ENCODE assay signal across 11 mouse cellular contexts in the genomic region with DNA sequence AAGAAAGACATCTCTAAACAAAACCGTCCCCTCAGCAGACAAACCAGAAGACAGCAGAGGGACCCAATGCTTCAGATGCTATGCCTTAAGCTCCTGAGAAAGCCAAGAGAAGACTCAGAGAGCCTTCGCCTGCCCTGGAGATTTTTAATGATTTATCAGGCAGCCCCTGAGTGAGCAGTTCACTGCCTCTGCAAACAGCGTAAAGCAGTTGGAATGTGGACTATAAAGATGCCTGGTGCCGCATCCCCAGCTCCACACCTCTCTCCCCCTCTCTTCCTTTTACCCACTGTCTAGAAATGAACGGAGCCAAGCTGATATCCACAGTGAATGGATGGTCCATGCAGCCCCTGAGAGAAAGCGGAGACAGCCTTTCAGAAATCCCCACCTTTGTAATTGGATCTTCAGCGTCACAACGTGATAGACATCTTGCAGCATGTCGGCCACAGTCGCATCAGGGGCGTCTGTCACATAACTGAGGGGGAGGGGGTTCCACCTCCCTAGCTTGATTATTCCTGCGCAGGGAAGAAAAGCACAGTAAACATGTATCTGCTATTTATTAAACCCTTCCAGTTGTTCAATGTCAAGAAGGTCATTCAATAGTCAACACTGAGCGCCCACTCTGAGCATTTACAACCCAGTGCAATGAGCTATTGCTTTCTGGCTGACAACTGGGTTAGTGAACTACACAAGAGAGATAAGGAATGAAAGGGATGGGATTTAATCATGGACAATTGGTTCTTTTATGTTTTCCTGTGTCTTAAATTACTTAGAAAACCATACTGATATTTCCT.
A peak's percentile ranks its signal among the peaks of the same experiment; 100 is the strongest.
DNase-seq lines count a peak whose midpoint lies in the region; ATAC-seq lines count a peak whose summit lies in the region.
"Had no signal": no experiment of that assay in that cellular context is flagged by ENCODE, and none has a peak within 500 bp of the region (broad histone marks: within the 10 kb centered on the region; RNA-seq: fewer than 3 reads in every experiment).

No protein-coding gene starts in this region.

- no peaks in the 10 kb centered on the region for H3K27me3 ChIP-seq in hindbrain, embryonic 10.5 days (ENCODE audit: insufficient read depth, poor library complexity, severe bottlenecking)
- no peaks in the 10 kb centered on the region for H3K27me3 ChIP-seq in hindbrain, embryonic 12.5 days
- no peaks in the 10 kb centered on the region for H3K27me3 ChIP-seq in forebrain, embryonic 16.5 days (replicated peaks; ENCODE audit: control insufficient read depth, insufficient read depth, low read length)
- no peaks in the 10 kb centered on the region for H3K27me3 ChIP-seq in kidney, embryonic 15.5 days
- no peaks in the 10 kb centered on the region for H3K27me3 ChIP-seq in neural tube, embryonic 12.5 days (replicated peaks)

- H3K27ac ChIP-seq in hindbrain, embryonic 10.5 days, result peak overlapping the region; percentile 53; the same call in 1 of the 2 replicates
- no peak overlapping the region for H3K27ac ChIP-seq in hindbrain, embryonic 12.5 days
- H3K27ac ChIP-seq in forebrain, embryonic 16.5 days (ENCODE audit: low read length), result peak overlapping the region; percentile 66
- 0 out of 2 replicates have a peak overlapping the region, but pooled peaks have one; percentile 55 for H3K27ac ChIP-seq in kidney, embryonic 15.5 days
- H3K27ac ChIP-seq in neural tube, embryonic 12.5 days, result no peak overlapping the region

- H3K4me1 ChIP-seq in hindbrain, embryonic 10.5 days (replicated peaks), result peaks cover 7% of the 10 kb centered on the region; the same call in 1 of the 2 replicates
- no peaks in the 10 kb centered on the region for H3K4me1 ChIP-seq in hindbrain, embryonic 12.5 days
- H3K4me1 ChIP-seq in forebrain, embryonic 16.5 days (replicated peaks; ENCODE audit: control insufficient read depth, insufficient read depth, low read length), result peaks cover 32% of the 10 kb centered on the region
- peaks cover 12% of the 10 kb centered on the region; the same call in 1 of the 2 replicates for H3K4me1 ChIP-seq in kidney, embryonic 15.5 days
- no peaks in the 10 kb centered on the region for H3K4me1 ChIP-seq in neural tube, embryonic 12.5 days

- no peak for DNase-seq in hindbrain, embryonic 10.5 days (ENCODE audit: low spot score)
- no peak for DNase-seq in lung, postnatal 14 days
- no peak for DNase-seq in ovary, postnatal 36 days (ENCODE audit: low spot score)
- no peak for DNase-seq in liver
- DNase-seq: cerebellum, postnatal 25 days; lung, postnatal 36 days had no signal

- H3K36me3 ChIP-seq in hindbrain, embryonic 10.5 days, result peaks cover 18% of the 10 kb centered on the region; the same call in 1 of the 2 replicates
- no peaks in the 10 kb centered on the region for H3K36me3 ChIP-seq in hindbrain, embryonic 12.5 days
- H3K36me3 ChIP-seq in forebrain, embryonic 16.5 days (ENCODE audit: control insufficient read depth, insufficient read depth), result no peaks in the 10 kb centered on the region
- no peaks in the 10 kb centered on the region for H3K36me3 ChIP-seq in kidney, embryonic 15.5 days
- no peaks in the 10 kb centered on the region for H3K36me3 ChIP-seq in neural tube, embryonic 12.5 days

- no peak for ATAC-seq in hindbrain, embryonic 12.5 days (ENCODE audit: low FRiP score)
- peak; percentile 47 for ATAC-seq in forebrain, embryonic 16.5 days
- peak; percentile 86 for ATAC-seq in kidney, embryonic 15.5 days (replicated peaks; ENCODE audit: low FRiP score)
- ATAC-seq in neural tube, embryonic 12.5 days (ENCODE audit: low FRiP score, low read depth), result peak; percentile 44; the same call in 1 of the 2 replicates

- no peak overlapping the region for H3K9ac ChIP-seq in hindbrain, embryonic 12.5 days
- H3K9ac ChIP-seq in forebrain, embryonic 16.5 days (replicated peaks; ENCODE audit: low read depth, low read length), result peak overlapping the region; percentile 22; the same call in 1 of the 2 replicates
- H3K9ac ChIP-seq in kidney, embryonic 15.5 days, result no peak overlapping the region
- no peak overlapping the region for H3K9ac ChIP-seq in neural tube, embryonic 12.5 days

- no peak overlapping the region for H3K4me2 ChIP-seq in hindbrain, embryonic 12.5 days (replicated peaks)
- H3K4me2 ChIP-seq in forebrain, embryonic 16.5 days (ENCODE audit: low read length), result peak overlapping the region; percentile 19; the same call in 1 of the 2 replicates
- peak overlapping the region; percentile 30 for H3K4me2 ChIP-seq in kidney, embryonic 15.5 days
- peak overlapping the region; percentile 40 for H3K4me2 ChIP-seq in neural tube, embryonic 12.5 days (replicated peaks)
- H3K4me2 ChIP-seq: liver, embryonic 11.5 days had no signal

- H3K4me3 ChIP-seq in hindbrain, embryonic 10.5 days, result no peak overlapping the region
- H3K4me3 ChIP-seq in hindbrain, embryonic 12.5 days, result no peak overlapping the region
- no peak overlapping the region for H3K4me3 ChIP-seq in forebrain, embryonic 16.5 days (replicated peaks; ENCODE audit: low read length)
- 0 out of 2 replicates have a peak overlapping the region, but pooled peaks have one; percentile 0 for H3K4me3 ChIP-seq in kidney, embryonic 15.5 days (replicated peaks)
- no peak overlapping the region for H3K4me3 ChIP-seq in neural tube, embryonic 12.5 days

- 65% methylated on average over 13 of the region's 13 CpGs for WGBS in hindbrain, embryonic 10.5 days
- WGBS in hindbrain, embryonic 12.5 days, result 49% methylated on average over 13 of the region's 13 CpGs
- 51% methylated on average over 13 of the region's 13 CpGs for WGBS in forebrain, embryonic 16.5 days
- 28% methylated on average over 13 of the region's 13 CpGs for WGBS in kidney, embryonic 15.5 days
- WGBS in neural tube, embryonic 12.5 days, result 26% methylated on average over 13 of the region's 13 CpGs

- H3K9me3 ChIP-seq in hindbrain, embryonic 10.5 days, result no peaks in the 10 kb centered on the region
- no peaks in the 10 kb centered on the region for H3K9me3 ChIP-seq in hindbrain, embryonic 12.5 days (replicated peaks)
- H3K9me3 ChIP-seq in forebrain, embryonic 16.5 days (ENCODE audit: control insufficient read depth, low read length), result no peaks in the 10 kb centered on the region
- no peaks in the 10 kb centered on the region for H3K9me3 ChIP-seq in kidney, embryonic 15.5 days (replicated peaks)
- no peaks in the 10 kb centered on the region for H3K9me3 ChIP-seq in neural tube, embryonic 12.5 days

Comparison
In these comparisons a context has a peak if more than half of its experiments do, and no peak if none do; other contexts are left out.
1. H3K27ac ChIP-seq: peak in hindbrain, embryonic 10.5 days (single experiment), forebrain, embryonic 16.5 days (single experiment) and kidney, embryonic 15.5 days (single experiment); none in hindbrain, embryonic 12.5 days (single experiment) and neural tube, embryonic 12.5 days (single experiment).